Mouse (Mus musculus): ENCODE data around the gene Ppm1g. TPM values are rescaled to one million over a fixed set of nuclear protein-coding genes. Genes with fewer than 3 reads are reported as not detected.

Ppm1g gene
- polyA plus RNA-seq (2015; fragmentation: Nextera tagmentation; extraction: Ambion mirVana): 120 and 133 TPM in 2 replicates

DNA sequence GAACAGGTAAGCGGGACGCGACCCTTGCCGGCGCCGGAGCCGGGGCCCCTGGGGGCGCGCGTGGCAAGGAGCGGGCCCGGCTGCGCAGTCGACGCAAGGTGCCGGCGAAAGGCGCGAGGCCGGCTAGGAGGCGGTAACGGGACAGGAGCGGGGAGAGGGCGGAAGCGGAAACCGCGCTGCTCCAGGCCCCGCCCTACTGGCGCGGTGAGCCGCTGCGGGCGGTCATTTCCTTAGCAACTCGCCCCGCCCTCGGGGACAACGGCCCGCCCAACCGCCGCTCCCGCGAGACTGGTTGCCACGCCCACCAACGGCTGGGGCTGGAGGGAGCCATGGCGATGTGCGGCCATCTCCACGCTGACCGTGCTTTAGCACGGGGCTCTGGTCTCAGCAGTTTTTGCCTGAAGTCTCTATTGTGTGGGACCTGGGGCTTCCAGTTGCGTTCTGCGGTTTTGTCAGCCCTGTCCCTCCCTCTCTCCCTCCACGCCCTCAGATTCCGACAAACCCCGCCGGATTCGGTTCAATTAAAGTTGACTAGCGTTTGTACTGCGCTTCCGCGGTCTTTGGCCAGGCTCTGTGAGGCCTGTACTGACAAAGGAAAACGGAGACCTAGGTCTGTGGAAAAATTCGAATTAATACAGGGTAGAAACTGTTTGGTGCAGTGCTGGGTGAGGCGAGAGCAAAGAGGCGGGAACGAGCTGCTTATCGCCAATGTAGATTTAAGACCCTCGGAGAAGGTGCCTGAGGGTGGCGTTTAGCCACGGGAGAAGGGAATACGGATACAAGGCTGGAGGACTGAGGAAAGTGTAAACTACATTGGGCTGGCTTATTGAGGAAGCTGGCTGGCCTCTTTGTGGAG lies at the start of gene Ppm1g:
Gene Ppm1g, minus strand, starts transcription at position 240 of the 856 bp plus-strand sequence.

DNA sequence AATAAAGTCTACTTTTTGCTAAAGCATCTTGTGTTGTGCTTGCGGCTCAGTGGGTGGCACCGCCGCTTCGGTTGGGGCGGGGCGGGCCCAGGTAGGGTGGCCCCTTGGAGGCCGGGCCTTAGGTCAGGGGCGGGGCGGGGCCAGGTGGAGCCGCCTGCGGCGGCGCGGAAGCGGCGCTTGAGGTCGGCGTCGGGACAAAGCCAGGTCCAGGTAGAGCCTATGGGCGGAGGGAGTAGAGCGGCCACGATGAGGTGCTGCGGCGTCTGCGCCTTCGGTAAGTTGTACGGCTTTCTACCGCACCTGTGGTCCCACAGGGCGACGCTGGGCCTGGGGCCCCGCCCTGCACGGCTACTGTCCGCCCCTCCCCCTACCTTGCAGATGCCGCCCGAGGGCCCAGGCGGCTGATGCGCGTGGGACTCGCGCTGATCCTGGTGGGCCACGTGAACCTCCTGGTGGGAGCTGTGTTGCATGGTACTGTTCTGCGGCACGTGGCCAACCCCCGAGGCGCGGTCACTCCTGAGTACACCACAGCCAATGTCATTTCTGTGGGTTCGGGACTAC lies 31.1 kb upstream of the Ppm1g start, which contains the start of gene Krtcap3:
Gene Krtcap3, plus strand, starts transcription at position 151 of the 561 bp plus-strand sequence.

DNA sequence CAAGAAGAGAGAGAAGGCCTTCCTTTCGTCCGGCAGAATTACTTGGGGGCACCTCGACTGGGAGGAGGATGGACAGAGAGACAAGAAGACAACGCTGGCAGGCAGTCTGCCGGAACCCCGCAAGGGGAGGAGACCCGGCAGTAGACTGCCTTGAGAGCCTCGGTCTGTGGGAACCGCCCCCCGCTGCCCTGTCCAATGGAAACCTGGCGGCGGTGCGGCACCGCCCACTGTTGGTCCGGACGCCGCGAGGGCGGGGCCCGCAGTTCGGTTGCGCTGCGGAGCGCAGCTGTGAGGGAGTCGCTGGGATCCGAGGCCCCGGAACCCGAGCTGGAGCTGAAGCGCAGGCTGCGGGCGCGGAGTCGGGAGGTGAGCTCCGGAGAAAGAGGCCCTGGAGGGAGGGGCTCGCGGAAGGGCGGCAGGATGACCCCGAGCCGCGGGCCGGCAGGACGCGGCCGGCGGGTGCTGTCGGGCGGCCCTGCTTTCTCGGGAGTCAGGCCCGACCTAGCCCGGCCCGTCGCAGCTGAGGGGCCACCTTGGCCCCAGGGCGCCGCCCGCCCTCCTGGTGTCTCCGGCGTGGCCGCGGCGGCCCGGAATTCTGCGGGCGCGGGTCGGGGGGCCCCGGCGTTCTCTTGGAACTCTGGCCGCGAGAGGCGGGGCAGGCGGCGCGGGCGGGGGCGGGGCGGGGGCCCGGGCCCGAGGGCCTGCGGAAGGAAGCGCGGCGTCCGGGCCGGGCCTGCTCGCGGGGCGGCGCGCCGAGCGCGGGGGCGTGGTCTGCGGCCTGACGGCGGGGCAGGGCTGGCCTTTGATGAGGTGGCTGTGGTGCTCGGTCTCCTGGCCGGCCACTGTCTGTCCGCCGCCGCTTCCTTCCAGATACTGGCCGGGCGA lies 20.4 kb upstream of the Ppm1g start, which contains the start of the genes Nrbp1 and Gm9970:
Gene Nrbp1, plus strand, starts transcription at position 228 of the 885 bp plus-strand sequence.
Gene Gm9970, minus strand, starts transcription at position 596 of the 885 bp plus-strand sequence.

DNA sequence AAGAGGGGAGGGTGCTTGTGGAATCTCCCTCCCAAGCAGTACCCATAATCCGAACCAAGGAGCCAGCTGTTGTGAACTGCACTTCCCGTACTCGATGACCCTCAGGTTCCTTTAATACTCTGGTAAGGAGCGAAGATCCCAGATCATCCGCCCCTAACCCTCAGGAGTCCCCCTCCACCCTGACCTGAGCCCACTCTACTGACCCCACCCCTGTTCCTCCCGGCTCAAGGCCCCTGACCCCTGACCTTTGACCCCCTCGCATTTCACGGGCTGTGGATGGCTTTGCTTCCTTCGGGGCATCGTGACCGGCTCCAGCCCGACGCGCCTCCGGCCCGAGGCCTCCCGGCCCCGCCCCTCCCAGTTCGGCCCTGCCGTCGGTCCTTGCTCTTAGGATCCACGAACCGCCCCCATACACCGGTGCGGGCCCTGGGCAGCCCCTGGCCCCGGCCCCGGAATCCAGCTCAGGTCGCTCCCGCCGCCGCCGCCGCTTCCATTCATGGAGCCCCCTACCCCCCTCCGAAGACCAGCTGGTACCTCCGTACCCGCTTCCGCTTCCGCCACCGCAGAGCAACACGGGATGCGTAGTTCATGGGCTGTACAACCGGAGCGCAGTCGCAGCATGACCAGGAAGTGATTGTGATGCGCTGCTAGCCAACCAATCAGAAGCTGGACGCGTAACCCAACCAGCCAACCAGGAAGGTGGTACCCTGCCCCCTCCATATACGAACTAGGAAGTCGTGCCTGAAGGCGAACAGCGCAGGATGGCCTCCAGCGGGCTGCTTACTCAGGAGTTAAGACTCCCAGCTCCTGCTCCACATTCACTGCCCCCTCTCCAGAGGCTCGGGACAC lies 18.5 kb downstream of the Ppm1g start, which contains the start of gene Zfp513:
Gene Zfp513, minus strand, starts transcription at position 562 of the 849 bp plus-strand sequence.

DNA sequence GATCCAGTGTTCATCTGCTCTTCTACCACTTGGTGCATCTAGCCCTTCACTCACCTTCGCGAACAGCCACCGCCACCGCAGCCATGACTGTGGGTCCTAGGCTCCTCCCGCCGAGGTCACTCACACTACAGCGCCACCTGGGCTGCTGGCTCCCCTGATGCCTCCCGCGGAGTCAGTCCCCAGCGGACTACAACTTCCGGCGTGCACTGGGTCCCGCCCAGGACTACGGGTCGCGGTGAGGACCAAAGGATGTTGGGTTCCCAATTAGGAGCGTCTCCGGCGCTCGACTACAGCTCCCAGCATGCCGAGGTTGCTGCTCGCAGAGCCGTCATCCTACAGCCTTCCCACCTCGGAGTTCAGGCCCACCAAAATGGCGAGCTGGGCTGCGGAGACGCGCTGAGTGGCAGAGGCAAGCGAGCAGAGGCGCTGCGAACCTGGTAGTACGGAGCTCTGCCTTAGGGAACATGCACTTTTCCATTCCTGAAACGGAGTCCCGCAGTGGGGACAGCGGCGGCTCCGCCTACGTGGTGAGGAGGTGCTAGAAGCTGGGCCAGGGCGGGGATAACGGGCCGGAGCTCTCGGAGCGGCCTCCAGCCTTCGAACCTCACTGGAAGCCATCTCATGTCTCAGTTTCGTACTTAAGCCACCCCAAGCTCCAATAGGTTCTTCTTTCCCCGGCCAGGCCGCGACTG lies 27.4 kb downstream of the Ppm1g start, which contains the start of the genes Snx17 and Eif2b4:
Gene Snx17, plus strand, starts transcription at position 289 of the 692 bp plus-strand sequence.
Gene Eif2b4, minus strand, starts transcription at position 492 of the 692 bp plus-strand sequence.

DNA sequence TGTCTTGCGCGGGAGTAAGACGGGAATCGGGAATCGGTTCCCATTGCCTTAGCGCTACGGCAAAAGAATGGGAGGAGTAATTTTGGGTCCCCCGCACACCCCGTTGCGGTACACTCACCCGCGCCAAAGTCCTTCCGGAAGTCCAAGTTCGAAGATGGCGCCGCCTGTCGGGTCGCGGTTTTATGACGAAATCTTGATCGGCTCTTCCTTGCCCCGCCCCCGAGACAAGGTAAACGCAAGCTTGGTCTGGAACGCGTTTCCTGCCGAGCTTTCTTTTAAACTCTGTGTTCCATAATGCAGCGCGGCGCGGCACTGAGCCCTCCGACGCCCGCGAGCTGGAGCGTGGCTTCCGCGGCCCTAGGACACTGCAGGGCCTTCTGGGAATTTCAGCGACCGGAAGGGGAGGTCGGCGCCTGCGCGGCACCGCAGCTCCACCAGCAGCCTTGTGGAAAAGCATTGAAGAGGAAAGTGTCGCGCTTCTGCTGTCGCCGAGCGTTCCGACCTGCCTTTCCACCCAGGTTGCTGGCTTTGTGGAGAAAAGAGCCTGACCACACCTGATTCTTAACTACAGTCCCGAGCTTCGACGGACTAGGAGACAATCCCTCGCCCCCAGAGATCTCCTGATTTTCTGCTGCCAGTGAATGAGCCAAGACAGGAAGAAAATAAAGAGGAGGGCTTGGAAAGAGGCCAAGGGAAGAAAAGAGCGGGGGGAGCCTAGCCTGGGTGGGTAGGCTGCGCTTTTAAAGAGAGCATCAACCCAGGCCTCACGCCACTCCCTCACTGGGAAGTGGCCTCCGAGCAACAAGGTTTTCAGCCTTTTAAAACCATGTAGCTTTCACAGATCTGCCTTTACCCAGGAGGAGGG lies 40.5 kb downstream of the Ppm1g start, which contains the start of the genes Gm29609 and Gtf3c2:
Gene Gm29609, minus strand, starts transcription at position 146 of the 865 bp plus-strand sequence.
Gene Gtf3c2, minus strand, starts transcription at position 379 of the 865 bp plus-strand sequence.

DNA sequence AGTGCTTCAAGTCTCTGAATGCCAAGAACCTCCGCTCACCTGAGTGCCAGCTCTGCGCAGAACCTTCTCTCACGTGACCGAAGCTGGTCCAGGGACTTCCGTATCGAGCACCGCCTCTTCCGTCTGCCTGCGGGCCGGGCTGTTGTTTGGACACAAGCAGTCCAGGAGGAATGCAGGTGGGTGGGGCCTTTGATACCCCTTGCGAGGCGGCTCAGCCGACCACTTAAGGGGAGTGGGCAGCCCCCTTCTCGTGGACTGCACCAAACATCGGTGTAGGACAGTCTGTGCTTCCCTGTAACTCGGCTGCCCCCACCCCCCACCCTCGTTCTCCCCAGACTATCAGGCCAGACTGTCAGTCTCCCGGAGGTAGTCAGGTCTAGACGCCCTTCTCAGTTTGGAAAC lies 66.3 kb downstream of the Ppm1g start, which contains the start of gene Mpv17:
Gene Mpv17, minus strand, starts transcription at position 100 of the 402 bp plus-strand sequence.

Other genes with a start within 250 kb of the Ppm1g start
- gene Atraid, start 172.4 kb downstream of the Ppm1g start, polyA plus RNA-seq (2015; fragmentation: Nextera tagmentation; extraction: Ambion mirVana): 82.7 and 102 TPM in 2 replicates
- gene Slc5a6, start 171.8 kb downstream of the Ppm1g start, polyA plus RNA-seq (2015; fragmentation: Nextera tagmentation; extraction: Ambion mirVana): 2.3 and 3.0 TPM in 2 replicates
- 13.9 and 14.0 TPM in 2 replicates for gene Cad, start 165.9 kb downstream of the Ppm1g start, polyA plus RNA-seq (2015; fragmentation: Nextera tagmentation; extraction: Ambion mirVana)
- not detected in 2 replicates for gene Dnajc5g, start 114.4 kb downstream of the Ppm1g start, polyA plus RNA-seq (2015; fragmentation: Nextera tagmentation; extraction: Ambion mirVana)
- not detected in 2 replicates for gene Slc30a3, start 112.5 kb downstream of the Ppm1g start, polyA plus RNA-seq (2015; fragmentation: Nextera tagmentation; extraction: Ambion mirVana)
- not detected in 2 replicates for gene Trim54, start 104.0 kb downstream of the Ppm1g start, polyA plus RNA-seq (2015; fragmentation: Nextera tagmentation; extraction: Ambion mirVana)
- not detected in 2 replicates for gene Ucn, start 81.9 kb downstream of the Ppm1g start, polyA plus RNA-seq (2015; fragmentation: Nextera tagmentation; extraction: Ambion mirVana)
- 18.6 and 23.3 TPM in 2 replicates for gene Mpv17, start 66.4 kb downstream of the Ppm1g start, polyA plus RNA-seq (2015; fragmentation: Nextera tagmentation; extraction: Ambion mirVana)
- gene Gm29609, start 40.8 kb downstream of the Ppm1g start, polyA plus RNA-seq (2015; fragmentation: Nextera tagmentation; extraction: Ambion mirVana): 0.81 and 1.0 TPM in 2 replicates
- gene Gtf3c2, start 40.5 kb downstream of the Ppm1g start, polyA plus RNA-seq (2015; fragmentation: Nextera tagmentation; extraction: Ambion mirVana): 32.6 and 32.8 TPM in 2 replicates
- 59.4 and 66.3 TPM in 2 replicates for gene Snx17, start 27.5 kb downstream of the Ppm1g start, polyA plus RNA-seq (2015; fragmentation: Nextera tagmentation; extraction: Ambion mirVana)
- 50.9 and 53.3 TPM in 2 replicates for gene Eif2b4, start 27.3 kb downstream of the Ppm1g start, polyA plus RNA-seq (2015; fragmentation: Nextera tagmentation; extraction: Ambion mirVana)
- gene Zfp513, start 18.4 kb downstream of the Ppm1g start, polyA plus RNA-seq (2015; fragmentation: Nextera tagmentation; extraction: Ambion mirVana): 3.3 and 3.5 TPM in 2 replicates
- gene Nrbp1, start 20.2 kb upstream of the Ppm1g start, polyA plus RNA-seq (2015; fragmentation: Nextera tagmentation; extraction: Ambion mirVana): 54.5 and 67.5 TPM in 2 replicates
- 0.42 and 0.48 TPM in 2 replicates for gene Gm9970, start 20.5 kb upstream of the Ppm1g start, polyA plus RNA-seq (2015; fragmentation: Nextera tagmentation; extraction: Ambion mirVana)
- 6.8 and 10.3 TPM in 2 replicates for gene Krtcap3, start 31.0 kb upstream of the Ppm1g start, polyA plus RNA-seq (2015; fragmentation: Nextera tagmentation; extraction: Ambion mirVana)
- gene Ift172, start 70.4 kb upstream of the Ppm1g start, polyA plus RNA-seq (2015; fragmentation: Nextera tagmentation; extraction: Ambion mirVana): 6.0 and 6.3 TPM in 2 replicates
- 6.5 and 6.7 TPM in 2 replicates for gene Fndc4, start 75.4 kb upstream of the Ppm1g start, polyA plus RNA-seq (2015; fragmentation: Nextera tagmentation; extraction: Ambion mirVana)
- 0.18 TPM in 1 of 2 replicates, not detected in the other for gene Gckr, start 76.8 kb upstream of the Ppm1g start, polyA plus RNA-seq (2015; fragmentation: Nextera tagmentation; extraction: Ambion mirVana)
- 21.0 and 25.4 TPM in 2 replicates for gene Zfp512, start 231.7 kb upstream of the Ppm1g start, polyA plus RNA-seq (2015; fragmentation: Nextera tagmentation; extraction: Ambion mirVana)

Data from spleen, postnatal 0 days (tissue).